Mouse (Mus musculus) brain, embryonic 14.5 days (tissue): ENCODE results near the gene Idnk.

ENCODE experiments used
- CTCF ChIP-seq: fragments of 200-500 bp; IDR thresholded peaks from 2 replicates; pipeline ENCODE4 v1.5.1; 2012; ENCODE audit warnings: inconsistent platforms, mild to moderate bottlenecking, moderate library complexity, borderline replicate concordance; ENCODE audit not compliant: insufficient read depth, insufficient read length; ENCODE audit errors: extremely low read depth
- POLR2A ChIP-seq: fragments of 200-500 bp; IDR thresholded peaks from 2 replicates; pipeline ENCODE4 v1.6.1; 2012; ENCODE audit warnings: mild to moderate bottlenecking, inconsistent platforms, borderline replicate concordance; ENCODE audit not compliant: poor library complexity, insufficient read depth, insufficient read length, severe bottlenecking; ENCODE audit errors: extremely low read depth

GRCm38 (mm10) chr13:58156031-58156430 is 1.4 kb upstream of the Idnk start:
- TF ChIP-seq CTCF = no peak
- no peak for TF ChIP-seq POLR2A
